Mouse (Mus musculus) lung, postnatal 4 days (tissue): ENCODE measurements around the gene Flt4.

Experiments used
- DNase-seq, 2 experiments: peaks; one replicate each; pipeline ENCODE4 v3.0.0; 2021

The Flt4 gene

DNA sequence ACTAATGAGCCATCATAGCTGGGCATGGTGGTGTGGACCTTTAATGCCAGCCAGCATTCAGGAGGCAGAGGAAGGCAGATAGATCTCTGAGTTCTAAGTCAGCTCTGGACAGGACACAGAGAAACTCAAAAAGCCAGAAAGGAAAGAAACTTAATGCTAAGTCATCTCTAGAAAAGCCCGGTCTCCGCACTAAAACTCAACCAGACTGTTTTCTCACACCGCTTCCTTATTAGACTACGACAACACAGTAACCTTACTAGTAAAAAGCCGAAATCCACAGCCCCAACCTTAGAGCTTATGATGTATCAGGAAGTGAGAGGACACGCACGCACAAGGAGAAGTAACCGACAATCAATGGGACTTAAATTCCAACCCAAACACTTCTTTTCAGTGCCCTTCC, 93.0 kb downstream of the Flt4 start:
- no peak for DNase-seq
